Mouse (Mus musculus) embryo, embryonic 11 days (tissue): ENCODE data around the gene Ndufa7.
"Not testable (repeated sequence)": the region's sequence is repeated elsewhere in the genome, so short reads cannot be mapped to it uniquely, and the experiment has no call there.

Experiments used
- DNase-seq: peaks from one replicate; pipeline ENCODE4 v3.0.0-alpha.2; 2015

The Ndufa7 gene

GRCm38 (mm10) chr17:33812475-33812874, 11.9 kb upstream of the Ndufa7 start:
- DNase-seq = no peak

- no peak for DNase-seq
Observed at GRCm38 (mm10) chr17:33812990-33813389, 11.4 kb upstream of the Ndufa7 start.

- DNase-seq = no peak
Observed at GRCm38 (mm10) chr17:33815399-33815798, 9.0 kb upstream of the Ndufa7 start.

- DNase-seq = no peak
Observed at GRCm38 (mm10) chr17:33816612-33817011, 7.8 kb upstream of the Ndufa7 start.

- peak; percentile 99 for DNase-seq
Observed at GRCm38 (mm10) chr17:33817184-33817968, 7.0 kb upstream of the Ndufa7 start.

- DNase-seq = no peak
Observed at GRCm38 (mm10) chr17:33817969-33818643, 6.3 kb upstream of the Ndufa7 start.

GRCm38 (mm10) chr17:33822436-33822959, 1.9 kb upstream of the Ndufa7 start:
- no peak for DNase-seq

GRCm38 (mm10) chr17:33823171-33823570, 1.2 kb upstream of the Ndufa7 start:
- DNase-seq = not testable (repeated sequence)

GRCm38 (mm10) chr17:33824997-33825330, 592 bp downstream of the Ndufa7 start:
- not testable (repeated sequence) for DNase-seq

- DNase-seq = no peak
Observed at GRCm38 (mm10) chr17:33825462-33825861, 1.1 kb downstream of the Ndufa7 start.

- peak; percentile 85 for DNase-seq
Observed at GRCm38 (mm10) chr17:33826850-33827249, 2.5 kb downstream of the Ndufa7 start.

GRCm38 (mm10) chr17:33828892-33829291, 4.5 kb downstream of the Ndufa7 start:
- no peak for DNase-seq

GRCm38 (mm10) chr17:33829561-33829960, 5.2 kb downstream of the Ndufa7 start:
- DNase-seq = no peak

- DNase-seq = peak; percentile 95
Observed at GRCm38 (mm10) chr17:33842966-33843795, 18.8 kb downstream of the Ndufa7 start, which contains the start of gene Cd320. Gene Cd320 (plus strand): TSS chr17:33843091.

- DNase-seq = no peak
Observed at GRCm38 (mm10) chr17:33844196-33844595, 19.8 kb downstream of the Ndufa7 start.

GRCm38 (mm10) chr17:33848139-33848538, 23.8 kb downstream of the Ndufa7 start:
- no peak for DNase-seq

GRCm38 (mm10) chr17:33851331-33851730, 27.0 kb downstream of the Ndufa7 start:
- DNase-seq = no peak

GRCm38 (mm10) chr17:33857816-33858215, 33.4 kb downstream of the Ndufa7 start:
- DNase-seq = no peak

- peak; percentile 54 for DNase-seq
Observed at GRCm38 (mm10) chr17:33865330-33866030, 41.1 kb downstream of the Ndufa7 start.

- not testable (repeated sequence) for DNase-seq
Observed at GRCm38 (mm10) chr17:33873537-33873936, 49.2 kb downstream of the Ndufa7 start, which contains the start of gene Gm7029. Gene Gm7029 (plus strand): TSS chr17:33873837.

GRCm38 (mm10) chr17:33874411-33874810, 50.0 kb downstream of the Ndufa7 start:
- no peak for DNase-seq

GRCm38 (mm10) chr17:33875797-33876196, 51.4 kb downstream of the Ndufa7 start:
- DNase-seq = peak; percentile 20
